Mouse (Mus musculus): Measurements from ENCODE around the gene Kif16b. TPM values are rescaled to one million over a fixed set of nuclear protein-coding genes. Genes with fewer than 3 reads are reported as not detected.

Gene Kif16b
- total and polyA plus RNA-seq, 3 experiments = 16.1 to 38.3 (median 32.3) TPM

- no peak overlapping the region for H3K27ac ChIP-seq
- WGBS = 93% methylated on average over 2 of the region's 2 CpGs
Observed at GRCm38 (mm10) chr2:142689496-142689895, 211.8 kb downstream of the Kif16b start.

GRCm38 (mm10) chr2:142687936-142688514 is 213.3 kb downstream of the Kif16b start:
- Histone ChIP-seq H3K36me3 (ENCODE audit: control insufficient read depth, insufficient read depth, low read length) (no peaks in the 10 kb centered on the region), H3K79me2 (replicated peaks; ENCODE audit: control insufficient read depth, insufficient read depth, low read length) (no peaks in the 10 kb centered on the region)
- WGBS = 91% methylated on average over 4 of the region's 4 CpGs

More at GRCm38 (mm10) chr2:142689496-142689895, 211.8 kb downstream of the Kif16b start:
- Histone ChIP-seq H3K9ac (ENCODE audit: low read depth, low read length) (no peak overlapping the region), H3K79me2 (replicated peaks; ENCODE audit: control insufficient read depth, insufficient read depth, low read length) (no peaks in the 10 kb centered on the region), H3K27me3 (ENCODE audit: control insufficient read depth, insufficient read depth, low read length) (no peaks in the 10 kb centered on the region), H3K36me3 (ENCODE audit: control insufficient read depth, insufficient read depth, low read length) (no peaks in the 10 kb centered on the region), H3K4me3 (no peak overlapping the region), H3K4me1 (ENCODE audit: control insufficient read depth, insufficient read depth, low read length) (no peaks in the 10 kb centered on the region; the same call in 1 of the 2 replicates)
- DNase-seq = no peak
- intact Hi-C loops (cut with DNase I) = no loop called here
- TF ChIP-seq EP300 (IDR thresholded peaks at IDR 0.05; ENCODE audit: insufficient read depth, low read depth, low read length) (no peak), CTCF (IDR thresholded peaks at IDR 0.05) (no peak), POLR2A (IDR thresholded peaks at IDR 0.05; ENCODE audit: insufficient read depth, low read depth, low read length) (no peak)

GRCm38 (mm10) chr2:142682965-142683709 is 218.2 kb downstream of the Kif16b start:
- H3K27me3 ChIP-seq (ENCODE audit: control insufficient read depth, insufficient read depth, low read length) = no peaks in the 10 kb centered on the region
- no peaks in the 10 kb centered on the region for H3K36me3 ChIP-seq (ENCODE audit: control insufficient read depth, insufficient read depth, low read length)
- no peak overlapping the region for H3K4me3 ChIP-seq
- TF ChIP-seq CTCF (IDR thresholded peaks at IDR 0.05) (no peak), EP300 (IDR thresholded peaks at IDR 0.05; ENCODE audit: insufficient read depth, low read depth, low read length) (no peak), POLR2A (IDR thresholded peaks at IDR 0.05; ENCODE audit: insufficient read depth, low read depth, low read length) (no peak)
- WGBS = 78% methylated on average over 5 of the region's 5 CpGs
- no peak for DNase-seq
- no peaks in the 10 kb centered on the region for H3K79me2 ChIP-seq (replicated peaks; ENCODE audit: control insufficient read depth, insufficient read depth, low read length)
- no peaks in the 10 kb centered on the region for H3K4me1 ChIP-seq (ENCODE audit: control insufficient read depth, insufficient read depth, low read length)
- intact Hi-C loops (cut with DNase I) = no loop called here
- no peak overlapping the region for H3K9ac ChIP-seq (ENCODE audit: low read depth, low read length)
- H3K27ac ChIP-seq = no peak overlapping the region

More at GRCm38 (mm10) chr2:142687936-142688514, 213.3 kb downstream of the Kif16b start:
- no peak for TF ChIP-seq CTCF (IDR thresholded peaks at IDR 0.05)
- no peak for TF ChIP-seq EP300 (IDR thresholded peaks at IDR 0.05; ENCODE audit: insufficient read depth, low read depth, low read length)
- no peak for TF ChIP-seq POLR2A (IDR thresholded peaks at IDR 0.05; ENCODE audit: insufficient read depth, low read depth, low read length)
- no peak overlapping the region for H3K9ac ChIP-seq (ENCODE audit: low read depth, low read length)
- no peaks in the 10 kb centered on the region for H3K4me1 ChIP-seq (ENCODE audit: control insufficient read depth, insufficient read depth, low read length)
- no peaks in the 10 kb centered on the region for H3K27me3 ChIP-seq (ENCODE audit: control insufficient read depth, insufficient read depth, low read length)
- H3K27ac ChIP-seq = no peak overlapping the region
- H3K4me3 ChIP-seq = no peak overlapping the region
- intact Hi-C loops (cut with DNase I) = no loop called here
- DNase-seq = no peak

- intact Hi-C loops (cut with DNase I) = no loop called here
- no peak overlapping the region for H3K27ac ChIP-seq
- TF ChIP-seq POLR2A (IDR thresholded peaks at IDR 0.05; ENCODE audit: insufficient read depth, low read depth, low read length) (no peak), CTCF (IDR thresholded peaks at IDR 0.05) (no peak), EP300 (IDR thresholded peaks at IDR 0.05; ENCODE audit: insufficient read depth, low read depth, low read length) (no peak)
Observed at GRCm38 (mm10) chr2:142668426-142668825, 232.9 kb downstream of the Kif16b start.

GRCm38 (mm10) chr2:142651591-142651990 is 249.7 kb downstream of the Kif16b start:
- 36% methylated on average over 7 of the region's 7 CpGs for WGBS
- Histone ChIP-seq H3K79me2 (replicated peaks; ENCODE audit: control insufficient read depth, insufficient read depth, low read length) (no peaks in the 10 kb centered on the region), H3K4me1 (ENCODE audit: control insufficient read depth, insufficient read depth, low read length) (peaks cover 1% of the 10 kb centered on the region; the same call in 1 of the 2 replicates), H3K4me3 (no peak overlapping the region), H3K27me3 (ENCODE audit: control insufficient read depth, insufficient read depth, low read length) (no peaks in the 10 kb centered on the region), H3K36me3 (ENCODE audit: control insufficient read depth, insufficient read depth, low read length) (peaks cover 4% of the 10 kb centered on the region), H3K9ac (ENCODE audit: low read depth, low read length) (no peak overlapping the region), H3K27ac (no peak overlapping the region)
- intact Hi-C loops (cut with DNase I) = no loop called here
- TF ChIP-seq EP300 (IDR thresholded peaks at IDR 0.05; ENCODE audit: insufficient read depth, low read depth, low read length) = no peak
- no peak for TF ChIP-seq CTCF (IDR thresholded peaks at IDR 0.05)
- TF ChIP-seq POLR2A (IDR thresholded peaks at IDR 0.05; ENCODE audit: insufficient read depth, low read depth, low read length) = no peak
- peak in 1 of 2 experiments; percentile 9 for DNase-seq

More at GRCm38 (mm10) chr2:142668426-142668825, 232.9 kb downstream of the Kif16b start:
- 66% methylated on average over 3 of the region's 3 CpGs for WGBS
- H3K4me3 ChIP-seq = no peak overlapping the region
- H3K27me3 ChIP-seq (ENCODE audit: control insufficient read depth, insufficient read depth, low read length) = no peaks in the 10 kb centered on the region
- no peak overlapping the region for H3K9ac ChIP-seq (ENCODE audit: low read depth, low read length)
- H3K79me2 ChIP-seq (replicated peaks; ENCODE audit: control insufficient read depth, insufficient read depth, low read length) = no peaks in the 10 kb centered on the region
- H3K4me1 ChIP-seq (ENCODE audit: control insufficient read depth, insufficient read depth, low read length) = no peaks in the 10 kb centered on the region
- 0 out of 2 replicates have a peak, but pooled peaks cover 2% of the 10 kb centered on the region for H3K36me3 ChIP-seq (ENCODE audit: control insufficient read depth, insufficient read depth, low read length)
- no peak for DNase-seq

- no peaks in the 10 kb centered on the region for H3K27me3 ChIP-seq (ENCODE audit: control insufficient read depth, insufficient read depth, low read length)
- H3K79me2 ChIP-seq (replicated peaks; ENCODE audit: control insufficient read depth, insufficient read depth, low read length) = no peaks in the 10 kb centered on the region
- H3K27ac ChIP-seq = no peak overlapping the region
- peaks cover 4% of the 10 kb centered on the region for H3K36me3 ChIP-seq (ENCODE audit: control insufficient read depth, insufficient read depth, low read length)
- no peak overlapping the region for H3K9ac ChIP-seq (ENCODE audit: low read depth, low read length)
- H3K4me1 ChIP-seq (ENCODE audit: control insufficient read depth, insufficient read depth, low read length) = peaks cover 1% of the 10 kb centered on the region; the same call in 1 of the 2 replicates
- TF ChIP-seq CTCF (IDR thresholded peaks at IDR 0.05) (no peak), POLR2A (IDR thresholded peaks at IDR 0.05; ENCODE audit: insufficient read depth, low read depth, low read length) (no peak), EP300 (IDR thresholded peaks at IDR 0.05; ENCODE audit: insufficient read depth, low read depth, low read length) (no peak)
- DNase-seq = no peak
- WGBS = 94% methylated on average over 8 of the region's 8 CpGs
- no peak overlapping the region for H3K4me3 ChIP-seq
- intact Hi-C loops (cut with DNase I) = no loop called here
Observed at GRCm38 (mm10) chr2:142648023-142648453, 253.3 kb downstream of the Kif16b start.

All from heart, adult 2 months (tissue).